Mouse (Mus musculus) limb, embryonic 15.5 days (tissue): Measurements from ENCODE around the gene Zbtb16. TPM values are rescaled to one million over a fixed set of nuclear protein-coding genes. Genes with fewer than 3 reads are reported as not detected.
A peak's percentile ranks its signal among the peaks of the same experiment; 100 is the strongest.

Experiments
- ATAC-seq: fragments of 200-750 bp; cut with Nextera tagmentation; 2 replicates; pipeline ENCODE4 v1.8.0; 2017; ENCODE audit warnings: low read depth, moderate TSS enrichment; ENCODE audit not compliant: insufficient number of reproducible peaks, low FRiP score, low TSS enrichment
- H3K27ac ChIP-seq: fragments of 300-500 bp; sonication (generic); 2 replicates; pipeline ENCODE4 v1.5.1; 2015; ENCODE audit warnings: moderate library complexity, mild to moderate bottlenecking, inconsistent platforms
- H3K27me3 ChIP-seq: fragments of 300-500 bp; sonication (generic); 2 replicates; pipeline ENCODE4 v1.6.1; 2015; ENCODE audit warnings: inconsistent platforms
- H3K36me3 ChIP-seq: fragments of 300-500 bp; sonication (generic); 2 replicates; pipeline ENCODE4 v1.6.1; 2015; ENCODE audit warnings: inconsistent platforms
- H3K4me1 ChIP-seq: fragments of 300-500 bp; sonication (generic); 2 replicates; pipeline ENCODE4 v1.6.1; 2015; ENCODE audit warnings: inconsistent platforms
- H3K4me2 ChIP-seq: fragments of 300-500 bp; sonication (generic); 2 replicates; pipeline ENCODE4 v1.6.1; 2015; ENCODE audit warnings: mild to moderate bottlenecking, inconsistent platforms
- H3K4me3 ChIP-seq: fragments of 300-500 bp; sonication (generic); 2 replicates; pipeline ENCODE4 v1.5.1; 2015; ENCODE audit warnings: mild to moderate bottlenecking, inconsistent platforms
- H3K9ac ChIP-seq: fragments of 300-500 bp; sonication (generic); 2 replicates; pipeline ENCODE4 v1.6.1; 2015; ENCODE audit warnings: inconsistent platforms
- H3K9me3 ChIP-seq: fragments of 300-500 bp; sonication (generic); 2 replicates; pipeline ENCODE4 v1.6.1; 2016; ENCODE audit warnings: inconsistent platforms
- WGBS: fragments of 180-500 bp; shearing (Covaris S2); methylation state at CpG from one replicate; pipeline ENCODE4 v1.1.7; 2015; 5-methylcytosine and 5-hydroxymethylcytosine counted together
- polyA plus RNA-seq: library from polyadenylated mRNA; unstranded; fragments of >200 nt; fragmentation: Nextera tagmentation; extraction: Ambion mirVana; gene quantifications from 2 replicates; pipeline ENCODE4 v1.2.1, GENCODE M21; 2015

Zbtb16 gene
- polyA plus RNA-seq, 1 experiment from 2014 or later = 5.7 TPM

DNA sequence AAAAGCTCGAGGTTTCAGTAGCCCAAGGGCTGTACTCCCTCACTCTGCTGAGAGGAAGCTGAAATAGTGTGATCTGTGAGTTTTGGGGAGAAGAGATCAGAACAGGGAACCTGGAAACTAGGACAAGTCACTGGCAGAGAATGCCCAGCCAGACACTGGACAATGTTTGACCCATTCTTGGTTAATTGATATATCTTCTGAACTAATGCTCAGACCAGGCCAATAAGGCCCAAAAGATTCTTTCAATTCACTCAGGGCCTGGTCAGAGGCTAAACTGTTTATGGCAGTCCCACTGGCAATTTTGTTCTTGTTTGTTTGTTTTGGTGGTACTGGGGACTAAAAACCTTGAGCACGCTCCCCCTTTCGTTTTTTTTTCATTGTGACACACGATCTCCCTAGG, 87.8 kb downstream of the Zbtb16 start:
- Histone ChIP-seq H3K27ac (no peak overlapping the region), H3K4me2 (no peak overlapping the region), H3K9ac (no peak overlapping the region), H3K27me3 (peaks cover under 1% of the 10 kb centered on the region; the same call in 1 of the 2 replicates), H3K4me1 (peaks cover 5% of the 10 kb centered on the region; the same call in 1 of the 2 replicates), H3K4me3 (no peak overlapping the region), H3K36me3 (no peaks in the 10 kb centered on the region), H3K9me3 (no peaks in the 10 kb centered on the region)
- WGBS = 57% methylated on average over 4 of the region's 4 CpGs
- ATAC-seq = no peak

DNA sequence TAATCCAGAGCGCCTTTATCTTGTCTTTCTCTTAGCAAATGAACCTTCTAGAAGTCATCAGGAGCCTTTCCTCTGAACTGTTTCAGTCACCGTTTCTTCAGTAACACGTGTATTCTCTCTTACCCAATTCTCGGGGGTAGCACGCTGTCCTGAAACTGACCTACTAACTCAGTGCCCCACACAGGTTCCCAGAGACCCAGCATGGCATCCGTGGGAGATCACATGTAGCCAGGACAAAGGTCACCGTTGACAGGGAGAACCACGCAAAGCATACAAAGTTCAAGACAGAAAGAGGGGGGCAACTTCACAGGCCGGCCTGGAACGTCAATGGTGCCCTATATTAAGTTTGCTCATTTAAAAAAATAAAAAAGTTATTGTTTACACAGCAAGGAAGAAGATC, 89.5 kb downstream of the Zbtb16 start:
- no peak overlapping the region for H3K4me2 ChIP-seq
- no peaks in the 10 kb centered on the region for H3K9me3 ChIP-seq
- no peak for ATAC-seq
- no peaks in the 10 kb centered on the region for H3K36me3 ChIP-seq
- H3K27me3 ChIP-seq = peaks cover 13% of the 10 kb centered on the region
- 93% methylated on average over 10 of the region's 10 CpGs for WGBS
- H3K4me3 ChIP-seq = no peak overlapping the region
- H3K9ac ChIP-seq = no peak overlapping the region
- no peak overlapping the region for H3K27ac ChIP-seq
- peaks cover 5% of the 10 kb centered on the region; the same call in 1 of the 2 replicates for H3K4me1 ChIP-seq

GRCm38 (mm10) chr9:48745347-48746119, 90.5 kb downstream of the Zbtb16 start:
- H3K9ac ChIP-seq = no peak overlapping the region
- WGBS = 58% methylated on average over 5 of the region's 5 CpGs
- H3K4me1 ChIP-seq = peaks cover 10% of the 10 kb centered on the region
- no peak for ATAC-seq
- H3K27ac ChIP-seq = peak overlapping the region; percentile 57; the same call in 1 of the 2 replicates
- H3K9me3 ChIP-seq = no peaks in the 10 kb centered on the region
- H3K4me3 ChIP-seq = no peak overlapping the region
- peaks cover 13% of the 10 kb centered on the region for H3K27me3 ChIP-seq
- no peaks in the 10 kb centered on the region for H3K36me3 ChIP-seq
- H3K4me2 ChIP-seq = no peak overlapping the region

- H3K27ac ChIP-seq = peak overlapping the region; percentile 57
- H3K4me1 ChIP-seq = peaks cover 17% of the 10 kb centered on the region
- H3K36me3 ChIP-seq = no peaks in the 10 kb centered on the region
- H3K9ac ChIP-seq = no peak overlapping the region
- H3K4me2 ChIP-seq = no peak overlapping the region
- no peaks in the 10 kb centered on the region for H3K9me3 ChIP-seq
- H3K4me3 ChIP-seq = no peak overlapping the region
- ATAC-seq = no peak
- peaks cover 13% of the 10 kb centered on the region for H3K27me3 ChIP-seq
- 66% methylated on average over 13 of the region's 13 CpGs for WGBS
Measured at GRCm38 (mm10) chr9:48744916-48745315, 91.1 kb downstream of the Zbtb16 start.

DNA sequence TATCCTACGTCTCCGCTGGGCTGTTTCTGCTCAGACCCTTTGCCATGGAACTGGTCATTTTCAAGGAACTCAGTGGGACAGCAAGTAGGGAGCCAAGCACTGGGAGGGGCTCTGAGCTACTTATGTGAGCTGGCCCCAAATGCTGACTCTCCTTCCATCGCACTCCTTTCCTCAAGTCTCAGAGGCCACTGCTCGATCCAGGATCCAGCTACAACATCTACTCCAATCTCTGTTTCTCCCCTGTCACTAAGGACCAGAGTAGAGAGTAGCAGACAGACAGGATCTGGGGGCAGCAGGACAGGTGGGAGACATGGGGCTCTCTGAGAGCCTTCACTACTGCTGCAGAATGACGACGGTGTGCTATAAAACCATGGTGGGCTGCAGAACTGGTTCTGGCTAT, 91.6 kb downstream of the Zbtb16 start:
- no peak overlapping the region for H3K9ac ChIP-seq
- ATAC-seq = no peak
- no peak overlapping the region for H3K4me3 ChIP-seq
- H3K36me3 ChIP-seq = no peaks in the 10 kb centered on the region
- H3K27me3 ChIP-seq = peaks cover 13% of the 10 kb centered on the region
- H3K4me1 ChIP-seq = peaks cover 21% of the 10 kb centered on the region
- no peak overlapping the region for H3K4me2 ChIP-seq
- WGBS = 87% methylated on average over 6 of the region's 6 CpGs
- H3K9me3 ChIP-seq = no peaks in the 10 kb centered on the region
- H3K27ac ChIP-seq = peak overlapping the region; percentile 57

GRCm38 (mm10) chr9:48743338-48744285, 92.4 kb downstream of the Zbtb16 start:
- WGBS = 73% methylated on average over 11 of the region's 11 CpGs

DNA sequence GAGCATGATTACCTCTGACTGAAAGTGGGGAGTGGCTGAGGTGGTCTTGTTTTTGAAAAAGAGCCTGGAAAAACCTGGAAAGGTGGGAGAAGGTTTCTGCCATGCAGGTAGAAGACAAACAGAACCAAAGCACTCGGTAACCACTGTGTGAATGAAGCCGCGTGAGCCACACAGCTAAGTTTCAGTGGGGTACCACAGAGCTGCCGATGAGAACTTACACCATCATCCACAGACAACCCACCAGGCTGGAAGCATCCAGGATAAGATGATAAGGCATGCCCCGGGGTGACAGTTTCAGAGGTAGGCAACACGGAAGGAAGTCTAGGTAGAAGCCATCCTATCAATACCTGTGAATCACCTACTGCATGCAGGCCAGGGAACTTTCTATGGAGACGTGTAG, 93.9 kb downstream of the Zbtb16 start:
- H3K9ac ChIP-seq = no peak overlapping the region
- ATAC-seq = no peak
- H3K27ac ChIP-seq = no peak overlapping the region
- H3K4me1 ChIP-seq = peaks cover 42% of the 10 kb centered on the region
- peaks cover 13% of the 10 kb centered on the region for H3K27me3 ChIP-seq
- no peak overlapping the region for H3K4me2 ChIP-seq
- no peak overlapping the region for H3K4me3 ChIP-seq
- no peaks in the 10 kb centered on the region for H3K9me3 ChIP-seq
- no peaks in the 10 kb centered on the region for H3K36me3 ChIP-seq
- 93% methylated on average over 7 of the region's 7 CpGs for WGBS

More at GRCm38 (mm10) chr9:48743338-48744285, 92.4 kb downstream of the Zbtb16 start:
- H3K9ac ChIP-seq = no peak overlapping the region
- H3K4me2 ChIP-seq = no peak overlapping the region
- ATAC-seq = no peak
- no peaks in the 10 kb centered on the region for H3K36me3 ChIP-seq
- H3K4me1 ChIP-seq = peaks cover 30% of the 10 kb centered on the region
- H3K27me3 ChIP-seq = peaks cover 13% of the 10 kb centered on the region
- no peak overlapping the region for H3K4me3 ChIP-seq
- H3K27ac ChIP-seq = no peak overlapping the region
- no peaks in the 10 kb centered on the region for H3K9me3 ChIP-seq

DNA sequence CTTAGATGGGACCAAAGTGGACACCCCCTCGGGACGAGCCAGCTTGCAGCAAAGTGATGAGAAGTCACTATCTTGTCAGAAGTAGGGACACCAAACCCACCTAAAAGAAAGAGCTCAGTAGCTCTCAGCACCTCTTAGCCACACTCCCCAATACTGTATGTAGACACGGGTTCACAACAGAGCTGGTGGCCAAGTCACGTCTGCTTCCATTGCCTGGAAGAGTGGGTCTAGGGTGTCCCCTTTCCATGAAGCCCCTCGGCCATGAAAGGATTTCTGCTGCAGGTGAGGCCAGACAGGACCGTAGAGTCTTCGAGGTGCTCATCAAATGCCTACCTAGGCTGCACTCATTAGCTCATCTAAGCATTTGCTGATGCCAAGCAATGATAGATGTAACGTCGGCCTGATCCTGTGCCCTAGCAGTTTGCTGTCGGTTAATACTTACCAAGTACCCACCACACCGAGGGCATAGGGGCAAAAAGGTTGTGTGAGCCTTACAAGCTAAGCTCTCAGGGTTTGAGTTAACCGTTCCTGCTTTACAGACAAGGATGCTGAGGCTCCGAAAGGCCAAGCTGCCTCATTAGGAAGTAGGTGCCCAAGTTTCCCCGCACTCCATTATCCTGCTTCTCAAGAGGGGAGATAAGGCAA, 94.5 kb downstream of the Zbtb16 start:
- Histone ChIP-seq H3K4me2 (no peak overlapping the region), H3K27me3 (peaks cover 13% of the 10 kb centered on the region), H3K4me1 (peaks cover 48% of the 10 kb centered on the region), H3K36me3 (no peaks in the 10 kb centered on the region), H3K9ac (no peak overlapping the region), H3K27ac (no peak overlapping the region), H3K4me3 (no peak overlapping the region), H3K9me3 (no peaks in the 10 kb centered on the region)
- ATAC-seq = no peak
- WGBS = 90% methylated on average over 14 of the region's 14 CpGs

DNA sequence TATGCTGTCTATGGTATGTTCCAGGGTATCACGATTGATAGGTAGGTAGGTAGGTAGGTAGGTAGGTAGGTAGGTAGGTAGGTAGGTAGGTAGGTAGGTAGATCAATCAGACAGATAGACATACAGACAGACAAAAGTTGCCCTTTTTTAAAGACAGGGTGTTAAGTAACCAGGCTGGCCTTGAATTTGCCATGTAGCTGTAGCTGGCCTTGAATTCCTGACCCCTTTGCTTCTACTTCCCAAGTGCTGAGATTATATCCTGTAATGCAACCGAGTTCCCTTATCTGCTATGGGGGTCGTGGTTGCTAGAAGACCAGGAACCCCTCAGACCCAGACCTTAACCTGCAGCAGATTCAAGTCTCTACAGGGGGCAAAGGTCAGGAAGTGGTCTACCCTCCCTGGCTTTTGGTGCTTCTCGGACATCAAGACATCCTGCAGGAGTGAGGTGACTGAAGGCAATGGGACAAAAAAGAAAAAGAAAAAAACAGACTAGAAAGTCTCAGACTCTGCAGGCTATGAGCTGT, 95.2 kb downstream of the Zbtb16 start:
- Histone ChIP-seq H3K27ac (peak overlapping the region; percentile 75; the same call in 1 of the 2 replicates), H3K4me3 (no peak overlapping the region), H3K36me3 (no peaks in the 10 kb centered on the region), H3K4me2 (no peak overlapping the region), H3K4me1 (peaks cover 54% of the 10 kb centered on the region), H3K9ac (no peak overlapping the region), H3K27me3 (peaks cover 13% of the 10 kb centered on the region), H3K9me3 (no peaks in the 10 kb centered on the region)
- no peak for ATAC-seq
- WGBS = 70% methylated on average over 4 of the region's 4 CpGs

GRCm38 (mm10) chr9:48740098-48740505, 95.9 kb downstream of the Zbtb16 start:
- Histone ChIP-seq H3K4me2 (peak overlapping the region; percentile 32; the same call in 1 of the 2 replicates), H3K9ac (no peak overlapping the region), H3K9me3 (no peaks in the 10 kb centered on the region), H3K4me3 (no peak overlapping the region), H3K27me3 (peaks cover 20% of the 10 kb centered on the region), H3K4me1 (peaks cover 57% of the 10 kb centered on the region), H3K36me3 (no peaks in the 10 kb centered on the region), H3K27ac (peak overlapping the region; percentile 75)
- WGBS = 8% methylated on average over 11 of the region's 11 CpGs
- peak; percentile 78 for ATAC-seq

DNA sequence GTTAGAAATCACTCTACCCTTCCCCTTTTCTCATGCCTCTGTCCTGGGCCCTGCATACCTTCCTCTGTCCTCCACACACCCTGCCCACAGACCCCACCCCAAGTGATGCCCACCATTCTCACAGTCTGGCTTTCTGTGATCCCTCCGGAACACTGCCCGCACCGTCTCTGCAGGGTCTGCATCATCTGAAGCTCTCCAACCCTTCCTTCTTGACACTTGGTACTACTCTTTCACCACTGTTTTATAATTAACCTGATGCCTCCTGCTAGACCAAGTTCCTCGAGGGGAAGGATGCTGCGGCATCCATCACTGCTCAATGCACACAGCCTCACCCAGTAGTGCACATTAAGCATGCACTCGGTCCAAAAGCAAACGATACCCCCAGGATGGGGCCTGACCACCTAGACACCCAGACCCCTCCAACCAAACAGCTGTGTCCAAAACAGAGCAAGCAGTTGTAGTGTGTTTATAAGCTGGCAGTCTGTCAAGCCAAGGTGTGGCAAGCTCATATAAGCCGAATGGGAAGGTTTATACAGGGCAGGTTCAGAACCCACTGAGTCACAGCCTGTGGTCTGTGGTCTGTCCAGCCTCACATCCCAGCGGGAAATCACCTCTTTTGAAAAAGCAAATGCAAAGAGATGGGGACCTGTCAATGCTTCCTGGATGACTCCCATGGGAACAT, 97.1 kb downstream of the Zbtb16 start:
- Histone ChIP-seq H3K36me3 (no peaks in the 10 kb centered on the region), H3K9ac (no peak overlapping the region), H3K9me3 (no peaks in the 10 kb centered on the region), H3K4me2 (no peak overlapping the region), H3K4me3 (no peak overlapping the region), H3K27ac (peak overlapping the region; percentile 83), H3K4me1 (peaks cover 67% of the 10 kb centered on the region), H3K27me3 (peaks cover 27% of the 10 kb centered on the region)
- 67% methylated on average over 9 of the region's 9 CpGs for WGBS
- ATAC-seq = no peak
